ENCODE assay signal across 9 mouse cellular contexts in the genomic region with DNA sequence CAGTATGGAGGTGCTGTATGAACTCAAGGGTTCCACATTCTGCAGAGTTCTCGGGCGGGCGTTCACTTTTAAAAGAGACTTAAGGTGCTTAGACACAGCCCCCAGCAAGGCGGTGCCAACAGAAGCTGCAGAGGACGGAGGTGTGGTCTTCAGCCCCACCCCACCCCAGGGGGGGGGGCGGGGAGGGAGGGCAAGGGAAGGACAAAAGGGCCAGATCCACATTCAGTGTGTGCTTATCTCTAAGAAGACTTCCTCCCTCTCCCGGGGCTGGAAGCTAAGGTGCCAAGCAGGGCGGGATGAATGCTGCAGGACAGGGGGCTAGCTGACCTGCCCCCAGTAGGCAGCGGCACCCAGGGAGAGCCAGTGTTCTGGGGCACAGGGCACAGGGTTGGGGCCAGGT. TPM values are rescaled to one million over a fixed set of nuclear protein-coding genes. Genes with fewer than 3 reads are reported as not detected.
DNase-seq lines count a peak whose midpoint lies in the region; ATAC-seq and TF ChIP-seq lines count a peak whose summit lies in the region.
"Had no signal": no experiment of that assay in that cellular context is flagged by ENCODE, and none has a peak within 500 bp of the region (broad histone marks: within the 10 kb centered on the region; RNA-seq: fewer than 3 reads in every experiment).

No protein-coding gene starts in this region.

- 55% methylated on average over 8 of the region's 9 CpGs for WGBS in kidney, adult 2 months
- 41% methylated on average over 8 of the region's 9 CpGs for WGBS in kidney, embryonic 16.5 days
- WGBS in limb, embryonic 13.5 days, result 24% methylated on average over 9 of the region's 9 CpGs
- 18% methylated on average over 9 of the region's 9 CpGs for WGBS in stomach, embryonic 15.5 days
- 35% methylated on average over 8 of the region's 9 CpGs for WGBS in hindbrain, embryonic 14.5 days

- no peak overlapping the region for H3K9ac ChIP-seq in kidney, embryonic 16.5 days (replicated peaks; ENCODE audit: low read length)
- 0 out of 2 replicates have a peak overlapping the region, but pooled peaks have one; percentile 20 for H3K9ac ChIP-seq in limb, embryonic 13.5 days
- no peak overlapping the region for H3K9ac ChIP-seq in stomach, embryonic 15.5 days
- no peak overlapping the region for H3K9ac ChIP-seq in hindbrain, embryonic 14.5 days
- H3K9ac ChIP-seq: neural tube, embryonic 13.5 days had no signal

- peak; percentile 46 for DNase-seq in kidney, adult 2 months
- DNase-seq in embryo, embryonic 10 days (ENCODE audit: low spot score), result peak; percentile 15
- DNase-seq in hindbrain, embryonic 14.5 days (ENCODE audit: low spot score), result no peak
- DNase-seq in cerebellum, adult 8-10 months, result no peak
- DNase-seq in left cerebral cortex, postnatal 25 days (ENCODE audit: low spot score in 2 of 2), result no peak

- no peaks in the 10 kb centered on the region for H3K27me3 ChIP-seq in kidney, adult 2 months (replicated peaks; ENCODE audit: control insufficient read depth, insufficient read depth, low read length)
- H3K27me3 ChIP-seq in kidney, embryonic 16.5 days (ENCODE audit: insufficient read depth, low read length), result no peaks in the 10 kb centered on the region
- no peaks in the 10 kb centered on the region for H3K27me3 ChIP-seq in limb, embryonic 13.5 days
- no peaks in the 10 kb centered on the region for H3K27me3 ChIP-seq in stomach, embryonic 15.5 days (replicated peaks)
- no peaks in the 10 kb centered on the region for H3K27me3 ChIP-seq in hindbrain, embryonic 14.5 days (ENCODE audit: control insufficient read depth, insufficient read depth, low read length)
- H3K27me3 ChIP-seq: neural tube, embryonic 13.5 days had no signal

- H3K4me1 ChIP-seq in kidney, adult 2 months (ENCODE audit: control insufficient read depth, insufficient read depth, low read length), result no peaks in the 10 kb centered on the region
- H3K4me1 ChIP-seq in kidney, embryonic 16.5 days (ENCODE audit: insufficient read depth, low read length), result no peaks in the 10 kb centered on the region
- H3K4me1 ChIP-seq in limb, embryonic 13.5 days, result no peaks in the 10 kb centered on the region
- H3K4me1 ChIP-seq in stomach, embryonic 15.5 days, result 0 out of 2 replicates have a peak, but pooled peaks cover 3% of the 10 kb centered on the region
- no peaks in the 10 kb centered on the region for H3K4me1 ChIP-seq in hindbrain, embryonic 14.5 days (replicated peaks; ENCODE audit: control insufficient read depth, insufficient read depth, low read length)

- ATAC-seq in kidney, embryonic 16.5 days (ENCODE audit: low FRiP score, low TSS enrichment), result no peak
- ATAC-seq in limb, embryonic 13.5 days (ENCODE audit: low FRiP score, low read depth), result no peak
- ATAC-seq in stomach, embryonic 15.5 days (ENCODE audit: insufficient read depth, low FRiP score, low read depth), result peak; percentile 79
- no peak for ATAC-seq in hindbrain, embryonic 14.5 days (ENCODE audit: low FRiP score)

- H3K4me2 ChIP-seq in kidney, embryonic 16.5 days (replicated peaks; ENCODE audit: low read depth, low read length), result no peak overlapping the region
- no peak overlapping the region for H3K4me2 ChIP-seq in limb, embryonic 13.5 days (replicated peaks)
- no peak overlapping the region for H3K4me2 ChIP-seq in stomach, embryonic 15.5 days
- H3K4me2 ChIP-seq in hindbrain, embryonic 14.5 days (replicated peaks), result no peak overlapping the region
- H3K4me2 ChIP-seq: neural tube, embryonic 13.5 days had no signal

- H3K27ac ChIP-seq in kidney, adult 2 months (ENCODE audit: insufficient read depth, low read depth, low read length), result no peak overlapping the region
- H3K27ac ChIP-seq in kidney, embryonic 16.5 days (ENCODE audit: low read length), result no peak overlapping the region
- no peak overlapping the region for H3K27ac ChIP-seq in limb, embryonic 13.5 days
- no peak overlapping the region for H3K27ac ChIP-seq in stomach, embryonic 15.5 days
- H3K27ac ChIP-seq in hindbrain, embryonic 14.5 days, result no peak overlapping the region
- H3K27ac ChIP-seq: neural tube, embryonic 13.5 days had no signal

- no peak overlapping the region for H3K4me3 ChIP-seq in kidney, adult 2 months (ENCODE audit: insufficient read depth, low read depth, low read length)
- H3K4me3 ChIP-seq in kidney, embryonic 16.5 days (ENCODE audit: low read length), result no peak overlapping the region
- H3K4me3 ChIP-seq in limb, embryonic 13.5 days, result no peak overlapping the region
- H3K4me3 ChIP-seq in stomach, embryonic 15.5 days (replicated peaks), result no peak overlapping the region
- H3K4me3 ChIP-seq in hindbrain, embryonic 14.5 days (replicated peaks; ENCODE audit: low read length), result no peak overlapping the region
- H3K4me3 ChIP-seq: neural tube, embryonic 13.5 days had no signal

- no peak for TF ChIP-seq CTCF in kidney, adult 2 months (conservative IDR thresholded peaks at IDR 0.05; ENCODE audit: insufficient read depth, insufficient read length, low read depth, low read length)

- no peak for TF ChIP-seq POLR2A in kidney, adult 2 months (IDR thresholded peaks at IDR 0.05; ENCODE audit: low read depth, low read length)

- H3K9me3 ChIP-seq in kidney, embryonic 16.5 days (ENCODE audit: low read length), result no peaks in the 10 kb centered on the region
- no peaks in the 10 kb centered on the region for H3K9me3 ChIP-seq in limb, embryonic 13.5 days
- H3K9me3 ChIP-seq in stomach, embryonic 15.5 days, result no peaks in the 10 kb centered on the region
- no peaks in the 10 kb centered on the region for H3K9me3 ChIP-seq in hindbrain, embryonic 14.5 days (ENCODE audit: control insufficient read depth, low read length)
- H3K9me3 ChIP-seq: neural tube, embryonic 13.5 days had no signal

- intact Hi-C loops in left cerebral cortex, postnatal 25 days (cut with DNase I), result no loop called here

- peaks cover 1% of the 10 kb centered on the region for H3K36me3 ChIP-seq in kidney, adult 2 months (ENCODE audit: control insufficient read depth, insufficient read depth, low read length)
- peaks cover 30% of the 10 kb centered on the region for H3K36me3 ChIP-seq in kidney, embryonic 16.5 days (ENCODE audit: insufficient read depth, low read length)
- peaks cover 65% of the 10 kb centered on the region for H3K36me3 ChIP-seq in limb, embryonic 13.5 days
- peaks cover 18% of the 10 kb centered on the region for H3K36me3 ChIP-seq in stomach, embryonic 15.5 days
- peaks cover 80% of the 10 kb centered on the region for H3K36me3 ChIP-seq in hindbrain, embryonic 14.5 days (replicated peaks; ENCODE audit: control insufficient read depth, insufficient read depth)

RNA-seq across cellular contexts. Expression of gene Trappc10, which starts 28.5 kb away (rescaled TPM):
- polyA plus RNA-seq in kidney, adult 2 months (2012; rRNA removed), result 45.0 and 57.5 TPM in 2 replicates
- 5.3 and 8.3 TPM in 2 replicates for polyA plus RNA-seq in kidney, embryonic 16.5 days (2015; fragmentation: Nextera tagmentation; extraction: Ambion mirVana)
- polyA plus RNA-seq in limb, embryonic 13.5 days (2015; fragmentation: Nextera tagmentation; extraction: Ambion mirVana), result 12.6 and 13.3 TPM in 2 replicates
- polyA plus RNA-seq in stomach, embryonic 15.5 days (2015; fragmentation: Nextera tagmentation; extraction: Ambion mirVana), result 15.6 and 18.2 TPM in 2 replicates
- polyA plus RNA-seq in hindbrain, embryonic 14.5 days (2014; fragmentation: Nextera tagmentation; extraction: Ambion mirVana), result 35.5 and 39.7 TPM in 2 replicates
- 10 to 100 TPM; 81.1 to 87.2 TPM for total RNA-seq in left cerebral cortex, postnatal 25 days (2021)

Comparison
In these comparisons a context has a peak if more than half of its experiments do, and no peak if none do; other contexts are left out.
1. DNase-seq: peak in kidney, adult 2 months (single experiment) and embryo, embryonic 10 days (single experiment); none in hindbrain, embryonic 14.5 days (single experiment), cerebellum, adult 8-10 months (single experiment) and left cerebral cortex, postnatal 25 days (0 of 2).